Mouse (Mus musculus) E14TG2a.4 (cell line): Measurements from ENCODE around the gene Myo10.
A peak's percentile ranks its signal among the peaks of the same experiment; 100 is the strongest.

Source experiments
- H3K27me3 ChIP-seq: 2 replicates; pipeline ENCODE4 v1.6.1; 2014; ENCODE audit warnings: low read length, control low read depth; ENCODE audit not compliant: insufficient read depth
- H3K36me3 ChIP-seq: 2 replicates; pipeline ENCODE4 v1.6.1; 2014; ENCODE audit warnings: low read length, control low read depth; ENCODE audit not compliant: insufficient read depth
- H3K4me1 ChIP-seq: replicated peaks from 2 replicates; pipeline ENCODE4 v1.6.1; 2014; ENCODE audit warnings: low read depth, low read length, control low read depth
- H3K4me3 ChIP-seq: replicated peaks from 2 replicates; pipeline ENCODE4 v1.5.1; 2014; ENCODE audit warnings: mild to moderate bottlenecking, low read length
- H3K9me3 ChIP-seq: 2 replicates; pipeline ENCODE4 v1.6.1; 2014; ENCODE audit warnings: low read length, control low read depth
- CTCF ChIP-seq: conservative IDR thresholded peaks from 2 replicates; pipeline ENCODE4 v1.5.1; 2014; ENCODE audit warnings: low read length
- NANOG ChIP-seq: IDR thresholded peaks from 2 replicates; pipeline ENCODE4 v1.6.1; 2014; ENCODE audit warnings: borderline replicate concordance, low read length, mixed read lengths
- POU5F1 ChIP-seq: IDR thresholded peaks from 2 replicates; pipeline ENCODE4 v1.6.1; 2014; ENCODE audit warnings: low read length, borderline replicate concordance

Gene Myo10

DNA sequence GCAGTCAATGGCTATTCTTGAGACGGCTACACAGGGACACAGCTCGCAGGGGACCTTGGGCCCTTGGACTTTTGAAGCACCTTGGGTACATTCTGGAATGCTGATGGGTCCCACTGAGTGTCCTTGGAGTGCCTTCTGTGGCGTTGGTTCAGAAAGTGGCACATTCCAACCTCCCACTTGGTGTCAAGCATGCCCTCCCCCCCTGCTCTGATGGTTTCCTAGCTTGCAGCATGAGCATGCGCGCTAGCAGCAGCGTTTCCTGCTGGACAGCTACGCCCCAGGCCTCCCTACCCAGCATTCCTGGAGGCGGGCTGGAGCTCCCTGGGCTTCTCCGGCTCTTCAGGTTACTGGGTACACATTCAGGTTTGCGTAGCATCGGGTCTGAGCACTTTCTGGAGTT lies 228.2 kb downstream of the Myo10 start:
- Histone ChIP-seq H3K9me3 (peaks cover 8% of the 10 kb centered on the region), H3K4me1 (peaks cover 24% of the 10 kb centered on the region), H3K4me3 (peak overlapping the region; percentile 8; the same call in 1 of the 2 replicates), H3K36me3 (no peaks in the 10 kb centered on the region), H3K27me3 (no peaks in the 10 kb centered on the region)
- TF ChIP-seq POU5F1: no peak
- no peak for TF ChIP-seq CTCF
- no peak for TF ChIP-seq NANOG

DNA sequence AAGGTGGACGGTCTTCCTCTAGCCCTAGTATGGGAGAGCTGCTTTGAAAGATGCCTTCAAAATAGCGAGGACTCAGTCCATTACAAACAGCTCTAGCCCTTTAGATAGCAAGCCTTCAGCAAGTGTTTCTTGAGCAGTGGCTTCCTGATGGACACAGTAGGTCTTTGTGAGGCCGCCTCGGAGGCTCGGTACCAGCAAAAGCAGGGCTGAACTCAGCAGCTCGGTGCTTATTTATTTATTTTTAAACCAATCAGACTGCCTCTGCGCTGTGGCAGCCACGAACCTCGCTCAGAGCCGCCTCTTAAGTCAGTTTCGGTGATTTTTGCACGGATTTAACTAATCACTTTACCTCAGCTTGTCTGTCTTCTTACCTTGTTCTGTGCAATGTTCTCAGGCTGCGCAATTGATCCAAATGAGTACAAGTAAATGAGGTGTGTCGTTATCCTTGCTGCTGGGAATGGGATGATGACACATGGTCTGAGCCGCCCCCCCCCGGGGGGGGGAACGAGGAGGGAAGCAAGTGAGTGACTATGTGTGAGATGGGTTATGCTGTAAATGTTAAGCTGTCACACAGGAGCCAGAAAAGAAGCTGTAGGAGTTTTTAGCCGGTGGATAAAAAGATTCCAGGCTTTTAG lies 232.1 kb downstream of the Myo10 start:
- Histone ChIP-seq H3K4me3 (no peak overlapping the region), H3K36me3 (no peaks in the 10 kb centered on the region), H3K27me3 (no peaks in the 10 kb centered on the region), H3K4me1 (peaks cover 40% of the 10 kb centered on the region), H3K9me3 (peaks cover 4% of the 10 kb centered on the region)
- TF ChIP-seq POU5F1 (no peak), NANOG (no peak), CTCF (no peak)

DNA sequence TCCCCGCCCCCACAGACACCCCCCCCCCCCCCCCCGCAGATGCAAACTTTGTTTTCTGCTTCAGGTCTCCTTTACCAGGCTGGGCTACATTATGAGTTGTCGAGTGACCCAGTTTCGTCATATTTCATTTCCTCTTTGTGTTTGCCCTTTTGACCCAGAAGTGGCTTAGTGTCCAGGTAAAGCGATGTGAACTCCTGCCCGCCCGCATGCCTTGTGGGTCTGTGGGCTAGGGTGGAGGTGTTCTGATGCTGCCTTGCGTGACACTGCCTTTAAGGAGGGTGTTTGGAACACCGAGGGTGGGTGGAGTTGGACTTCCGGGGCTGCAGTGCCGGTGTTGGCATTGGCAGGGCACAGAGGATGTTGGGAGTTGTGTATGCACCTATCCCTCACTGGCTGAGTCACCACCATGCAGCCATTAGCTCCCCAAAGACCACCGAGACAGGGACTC lies 236.3 kb downstream of the Myo10 start:
- H3K9me3 ChIP-seq: no peaks in the 10 kb centered on the region
- peak overlapping the region; percentile 65 for H3K4me3 ChIP-seq
- H3K27me3 ChIP-seq: no peaks in the 10 kb centered on the region
- no peak for TF ChIP-seq POU5F1
- no peak for TF ChIP-seq CTCF
- TF ChIP-seq NANOG: no peak
- peaks cover 43% of the 10 kb centered on the region for H3K4me1 ChIP-seq
- no peaks in the 10 kb centered on the region for H3K36me3 ChIP-seq

DNA sequence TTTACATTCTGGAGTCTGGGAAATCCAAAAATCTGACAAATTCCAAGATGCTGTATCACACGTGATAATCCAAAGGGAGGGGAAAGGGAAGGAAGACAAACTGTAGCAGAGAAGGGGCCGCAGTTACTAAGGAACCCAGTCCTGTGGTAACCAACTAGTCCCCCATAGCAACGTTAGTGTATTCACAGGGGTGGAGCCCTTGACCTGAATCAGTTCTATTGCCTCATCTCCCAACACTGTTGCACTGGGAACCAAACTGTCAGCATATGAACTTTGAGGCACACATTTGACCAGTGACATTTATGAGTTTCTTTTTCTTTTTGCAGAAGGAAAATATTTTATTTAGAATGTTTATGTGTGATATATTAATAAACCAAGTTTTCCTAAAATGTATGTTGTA lies 237.1 kb downstream of the Myo10 start:
- H3K4me3 ChIP-seq: no peak overlapping the region
- H3K9me3 ChIP-seq: no peaks in the 10 kb centered on the region
- peaks cover 39% of the 10 kb centered on the region for H3K4me1 ChIP-seq
- no peaks in the 10 kb centered on the region for H3K36me3 ChIP-seq
- TF ChIP-seq CTCF: no peak
- TF ChIP-seq POU5F1: no peak
- no peak for TF ChIP-seq NANOG
- H3K27me3 ChIP-seq: no peaks in the 10 kb centered on the region

DNA sequence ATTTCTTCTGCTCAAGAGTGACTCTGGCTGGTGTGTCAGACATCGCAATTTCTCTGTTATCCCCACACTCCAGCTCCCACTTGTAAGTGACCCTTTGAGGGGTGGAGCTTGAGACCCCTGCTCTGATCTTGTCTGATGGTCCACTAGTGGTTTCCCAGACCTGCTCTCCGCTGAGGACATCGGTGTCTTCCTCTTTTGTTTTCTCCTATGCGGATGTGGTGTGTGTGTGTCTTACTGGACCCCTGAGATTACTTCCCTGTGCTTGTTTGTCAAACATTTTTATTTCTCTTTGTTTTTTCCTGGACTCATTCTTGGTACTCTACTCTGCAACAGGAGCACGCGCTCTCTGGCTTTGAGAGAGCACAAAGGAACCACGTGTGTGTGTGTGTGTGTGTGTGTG lies 239.6 kb downstream of the Myo10 start:
- Histone ChIP-seq H3K27me3 (no peaks in the 10 kb centered on the region), H3K9me3 (no peaks in the 10 kb centered on the region), H3K4me3 (no peak overlapping the region), H3K36me3 (no peaks in the 10 kb centered on the region), H3K4me1 (peaks cover 24% of the 10 kb centered on the region)
- TF ChIP-seq POU5F1: no peak
